Mouse (Mus musculus) myocyte (in vitro differentiated cells): ENCODE measurements around the gene Polrmt.

ENCODE experiments used
- CEBPB ChIP-seq: IDR thresholded peaks from 2 replicates; pipeline ENCODE4 v1.6.1; 2011; ENCODE audit warnings: mild to moderate bottlenecking, moderate library complexity; ENCODE audit not compliant: poor library complexity, insufficient read depth, severe bottlenecking
- E2F4 ChIP-seq: IDR thresholded peaks from one replicate; pipeline ENCODE4 v1.6.1; 2011; ENCODE audit warnings: mild to moderate bottlenecking, control low read depth, moderate library complexity; ENCODE audit not compliant: insufficient read depth
- MAX ChIP-seq: IDR thresholded peaks from one replicate; pipeline ENCODE4 v1.6.1; 2011; ENCODE audit warnings: low read depth, mild to moderate bottlenecking, control low read depth
- MYOD1 ChIP-seq, 3 experiments: IDR thresholded peaks; one replicate each; pipeline ENCODE4 v1.6.1; 2011; ENCODE audit warnings: control low read depth in 2 of 3, low read depth in 2 of 3, mild to moderate bottlenecking in 2 of 3, moderate library complexity in 1 of 3; ENCODE audit not compliant: insufficient read length in 2 of 3, control insufficient read depth in 1 of 3
- POLR2A ChIP-seq: IDR thresholded peaks from one replicate; pipeline ENCODE4 v1.6.1; 2011; ENCODE audit warnings: low read depth, mild to moderate bottlenecking, control low read depth, moderate library complexity; ENCODE audit not compliant: insufficient read length
- SRF ChIP-seq: IDR thresholded peaks from one replicate; pipeline ENCODE4 v1.6.1; 2011; ENCODE audit warnings: low read depth; ENCODE audit not compliant: control insufficient read depth, insufficient read length

GRCm38 (mm10) chr10:79793051-79793737, 46.8 kb upstream of the Polrmt start, which contains the start of gene Palm:
- TF ChIP-seq POLR2A = peak; percentile 71
- peak in 2 of 3 experiments; percentile 52 to 64 for TF ChIP-seq MYOD1 (IDR thresholded peaks at IDR 0.05; ENCODE audit: control insufficient read depth in 1 of 3, insufficient read length in 2 of 3, low read depth in 2 of 3)
- no peak for TF ChIP-seq E2F4
- no peak for TF ChIP-seq CEBPB
- TF ChIP-seq MAX = no peak
- TF ChIP-seq SRF = no peak
